Mouse (Mus musculus) kidney, postnatal 10 days (tissue): ENCODE measurements around the gene Ceacam5.

Source experiments
- DNase-seq: peaks from one replicate; pipeline ENCODE4 v3.0.0; 2021; ENCODE audit warnings: mixed read lengths

Gene Ceacam5

GRCm38 (mm10) chr7:17712938-17713337 is at the start of gene Ceacam5:
Gene Ceacam5, plus strand, starts transcription at chr7:17713238.
- no peak for DNase-seq
